Mouse (Mus musculus) CH12.LX (cell line): Measurements from ENCODE around the gene Slc25a21. TPM values are rescaled to one million over a fixed set of nuclear protein-coding genes. Genes with fewer than 3 reads are reported as not detected.

Experiments
- DNase-seq: peaks from one replicate; pipeline ENCODE4 v3.0.0-alpha.2; 2013; ENCODE audit errors: extremely low read depth
- H3K27ac ChIP-seq: 2 replicates; pipeline ENCODE4 v1.5.1; 2012; ENCODE audit warnings: low read depth, mild to moderate bottlenecking, control low read depth, moderate library complexity; ENCODE audit not compliant: insufficient read depth
- H3K27me3 ChIP-seq: replicated peaks from 2 replicates; pipeline ENCODE3; 2012; ENCODE audit warnings: inconsistent platforms
- H3K36me3 ChIP-seq, 2 experiments: replicated peaks in 1 of 2; 2 replicates each; pipeline versions ENCODE3 to v1.6.1; 2012; ENCODE audit warnings: inconsistent platforms in 1 of 2, low read length in 1 of 2, mild to moderate bottlenecking in 1 of 2, mixed read lengths in 1 of 2, moderate library complexity in 1 of 2; ENCODE audit not compliant: control insufficient read depth in 1 of 2, insufficient read depth in 1 of 2
- H3K4me1 ChIP-seq, 2 experiments: 2 replicates each; pipeline ENCODE4 v1.6.1; 2012; ENCODE audit warnings: inconsistent platforms in 1 of 2, moderate library complexity in 1 of 2; ENCODE audit not compliant: insufficient read depth in 2 of 2, control insufficient read depth in 1 of 2
- H3K4me2 ChIP-seq: 2 replicates; pipeline ENCODE4 v1.6.1; 2012; ENCODE audit warnings: low read depth, mild to moderate bottlenecking, control low read depth; ENCODE audit not compliant: poor library complexity, insufficient read depth, severe bottlenecking
- H3K4me3 ChIP-seq, 3 experiments: fragments of 150-350 bp in 1 of 3; sonication (generic) in 1 of 3; replicated peaks in 1 of 3; 2 replicates each; pipeline versions ENCODE3 to v1.5.1; 2011 to 2012; ENCODE audit warnings: low read depth in 2 of 3, low read length in 2 of 3, mild to moderate bottlenecking in 2 of 3, moderate library complexity in 2 of 3, control low read depth in 1 of 3, improper control_type of control experiment in 1 of 3, inconsistent platforms in 1 of 3, mixed read lengths in 1 of 3; ENCODE audit not compliant: poor library complexity in 1 of 3
- H3K79me2 ChIP-seq: replicated peaks from 2 replicates; pipeline ENCODE4 v1.6.1; 2012; ENCODE audit warnings: mild to moderate bottlenecking, moderate library complexity; ENCODE audit not compliant: control insufficient read depth, poor library complexity, insufficient read depth, severe bottlenecking; ENCODE audit errors: extremely low read depth
- H3K9ac ChIP-seq: 2 replicates; pipeline ENCODE4 v1.6.1; 2012; ENCODE audit warnings: low read depth, mild to moderate bottlenecking, control low read depth, moderate library complexity; ENCODE audit not compliant: insufficient read depth
- H3K9me3 ChIP-seq: replicated peaks from 2 replicates; pipeline ENCODE3; 2012; ENCODE audit warnings: low read length, inconsistent platforms, mixed read lengths
- CHD2 ChIP-seq: IDR thresholded peaks from 2 replicates; pipeline ENCODE4 v1.6.1; 2011; ENCODE audit warnings: low read length, improper control_type of control experiment
- CTCF ChIP-seq, 2 experiments: IDR thresholded peaks in 1 of 2; conservative IDR thresholded peaks in 1 of 2; 2 replicates each; pipeline ENCODE4 v1.5.1; 2011 to 2012; ENCODE audit warnings: low read depth in 2 of 2, low read length in 2 of 2, improper control_type of control experiment in 1 of 2, inconsistent platforms in 1 of 2, mild to moderate bottlenecking in 1 of 2, moderate library complexity in 1 of 2
- ELF1 ChIP-seq: IDR thresholded peaks from 2 replicates; pipeline ENCODE4 v1.6.1; 2014; ENCODE audit warnings: low read depth, mild to moderate bottlenecking, inconsistent platforms, low read length, improper control_type of control experiment
- MEF2A ChIP-seq: IDR thresholded peaks from 2 replicates; pipeline ENCODE4 v1.6.1; 2014; ENCODE audit warnings: low read depth, mild to moderate bottlenecking, inconsistent platforms, low read length, improper control_type of control experiment, borderline replicate concordance
- PAX5 ChIP-seq: IDR thresholded peaks from 2 replicates; pipeline ENCODE4 v1.6.1; 2012; ENCODE audit warnings: low read length, inconsistent platforms, mixed read lengths
- RAD21 ChIP-seq: IDR thresholded peaks from 2 replicates; pipeline ENCODE4 v1.6.1; 2011; ENCODE audit warnings: low read depth, mild to moderate bottlenecking, low read length, improper control_type of control experiment, moderate library complexity
- SIN3A ChIP-seq: IDR thresholded peaks from 2 replicates; pipeline ENCODE4 v1.6.1; 2012; ENCODE audit warnings: low read length, improper control_type of control experiment, inconsistent platforms
- UBTF ChIP-seq: IDR thresholded peaks from 2 replicates; pipeline ENCODE4 v1.6.1; 2012; ENCODE audit warnings: low read depth, mild to moderate bottlenecking, inconsistent platforms, low read length, improper control_type of control experiment, moderate library complexity
- USF2 ChIP-seq: conservative IDR thresholded peaks from 2 replicates; pipeline ENCODE4 v1.6.1; 2011; ENCODE audit warnings: low read depth, low read length, improper control_type of control experiment
- ZC3H11A ChIP-seq: IDR thresholded peaks from 2 replicates; pipeline ENCODE4 v1.6.1; 2012; ENCODE audit warnings: low read depth, mild to moderate bottlenecking, inconsistent platforms, low read length, improper control_type of control experiment
- ZMIZ1 ChIP-seq: IDR thresholded peaks from 2 replicates; pipeline ENCODE4 v1.6.1; 2012; ENCODE audit warnings: low read depth, mild to moderate bottlenecking, inconsistent platforms, low read length, improper control_type of control experiment
- dilution Hi-C: fragments of 300-500 bp; cut with MboI; formaldehyde crosslinking; loops from 2 replicates; pipeline ENCODE4 v1.14.3; 2020; ENCODE audit warnings: low sequenced_read_pairs; ENCODE audit not compliant: extremely low pct_unique_long_range_greater_than_20kb, extremely low pct_ligation_motif_present
- in situ Hi-C: fragments of 300-500 bp; cut with MboI; formaldehyde crosslinking; loops from 3 replicates; pipeline ENCODE4 v1.14.3; 2019; ENCODE audit warnings: low sequenced_read_pairs, low pct_ligation_motif_present, low pct_unique_long_range_greater_than_20kb, mixed read lengths
- polyA plus RNA-seq: library from polyadenylated mRNA; unstranded; fragments of >175 nt; gene quantifications from 2 replicates; pipeline ENCODE4 v1.2.1, GENCODE M21; 2012; ENCODE audit warnings: low read depth; ENCODE audit not compliant: insufficient read length
- total RNA-seq, 2 experiments: library from RNA; depleted of rRNA; stranded (reverse); fragments of 300-350 nt in 1 of 2; fragments of >200 nt in 1 of 2; gene quantifications; 2 replicates each; pipeline ENCODE4 v1.2.3; 2012 to 2014

Slc25a21 gene
- total and polyA plus RNA-seq, 3 experiments: not detected

GRCm38 (mm10) chr12:57185475-57185874, 11.8 kb downstream of the Slc25a21 start:
- dilution Hi-C loops (no loop called here), in situ Hi-C loops (loop anchor here (25.0 kb wide), 1 partner anchor 498 kb away; the partner anchor contains the start of gene Pax9)
- Histone ChIP-seq H3K36me3 (no peaks in the 10 kb centered on the region), H3K4me3 (no peak overlapping the region), H3K9ac (no peak overlapping the region), H3K27me3 (no peaks in the 10 kb centered on the region), H3K4me1 (no peaks in the 10 kb centered on the region), H3K9me3 (no peaks in the 10 kb centered on the region), H3K79me2 (no peaks in the 10 kb centered on the region), H3K27ac (no peak overlapping the region), H3K4me2 (no peak overlapping the region)
- DNase-seq: peak; percentile 42
- TF ChIP-seq CTCF (conservative IDR thresholded peaks at IDR 0.05 in 1 of 2, IDR thresholded peaks at IDR 0.05 in 1 of 2; ENCODE audit: low read depth in 2 of 2, low read length in 2 of 2) (peak; percentile 51 to 72; a peak in 3 of 4 replicates), UBTF (no peak), RAD21 (peak; percentile 65)

- TF ChIP-seq PAX5: no peak
- TF ChIP-seq ZC3H11A: no peak
- no peak for TF ChIP-seq ELF1
- no peak for TF ChIP-seq CHD2
- TF ChIP-seq SIN3A: no peak
- TF ChIP-seq MEF2A: no peak
- TF ChIP-seq CTCF (conservative IDR thresholded peaks at IDR 0.05 in 1 of 2, IDR thresholded peaks at IDR 0.05 in 1 of 2; ENCODE audit: low read depth in 2 of 2, low read length in 2 of 2): peak in 1 of 2 experiments; percentile 40; a peak in 2 of 4 replicates
- TF ChIP-seq USF2: no peak
- TF ChIP-seq RAD21: peak; percentile 40
- TF ChIP-seq ZMIZ1: no peak
Observed at GRCm38 (mm10) chr12:57184401-57185147, 12.7 kb downstream of the Slc25a21 start.

More at GRCm38 (mm10) chr12:57184401-57185147, 12.7 kb downstream of the Slc25a21 start:
- H3K79me2 ChIP-seq: no peaks in the 10 kb centered on the region
- in situ Hi-C loops: loop anchor here (25.0 kb wide), 1 partner anchor 497 kb away; the partner anchor contains the start of gene Pax9
- H3K9ac ChIP-seq: no peak overlapping the region
- H3K36me3 ChIP-seq: no peaks in the 10 kb centered on the region
- no peak overlapping the region for H3K4me2 ChIP-seq
- dilution Hi-C loops: no loop called here
- H3K27ac ChIP-seq: no peak overlapping the region
- no peaks in the 10 kb centered on the region for H3K9me3 ChIP-seq
- no peaks in the 10 kb centered on the region for H3K4me1 ChIP-seq
- no peak for DNase-seq
- no peak overlapping the region for H3K4me3 ChIP-seq
- no peaks in the 10 kb centered on the region for H3K27me3 ChIP-seq
